Mouse (Mus musculus): Measurements from ENCODE around the gene Gpr83. TPM values are rescaled to one million over a fixed set of nuclear protein-coding genes. Genes with fewer than 3 reads are reported as not detected.

The Gpr83 gene
- polyA plus RNA-seq, 1 experiment from 2014 or later = 0.35 TPM

GRCm38 (mm10) chr9:14848267-14848935 is 11.6 kb upstream of the Gpr83 start:
- Histone ChIP-seq H3K27me3 (replicated peaks; ENCODE audit: control insufficient read depth, insufficient read depth, low read length) (no peaks in the 10 kb centered on the region), H3K4me2 (replicated peaks; ENCODE audit: low read depth) (no peak overlapping the region), H3K4me3 (ENCODE audit: low read depth, low read length) (no peak overlapping the region), H3K4me1 (replicated peaks; ENCODE audit: control insufficient read depth, insufficient read depth, low read length) (no peaks in the 10 kb centered on the region), H3K9me3 (ENCODE audit: control insufficient read depth) (0 out of 2 replicates have a peak, but pooled peaks cover 3% of the 10 kb centered on the region), H3K9ac (ENCODE audit: low read depth, low read length) (no peak overlapping the region), H3K27ac (ENCODE audit: low read depth, low read length) (no peak overlapping the region), H3K36me3 (ENCODE audit: control insufficient read depth, insufficient read depth) (no peaks in the 10 kb centered on the region)
- no peak for TF ChIP-seq CTCF (IDR thresholded peaks at IDR 0.05; ENCODE audit: low read depth)
- 67% methylated on average over 1 of the region's 1 CpGs for WGBS
- no peak for ATAC-seq

DNA sequence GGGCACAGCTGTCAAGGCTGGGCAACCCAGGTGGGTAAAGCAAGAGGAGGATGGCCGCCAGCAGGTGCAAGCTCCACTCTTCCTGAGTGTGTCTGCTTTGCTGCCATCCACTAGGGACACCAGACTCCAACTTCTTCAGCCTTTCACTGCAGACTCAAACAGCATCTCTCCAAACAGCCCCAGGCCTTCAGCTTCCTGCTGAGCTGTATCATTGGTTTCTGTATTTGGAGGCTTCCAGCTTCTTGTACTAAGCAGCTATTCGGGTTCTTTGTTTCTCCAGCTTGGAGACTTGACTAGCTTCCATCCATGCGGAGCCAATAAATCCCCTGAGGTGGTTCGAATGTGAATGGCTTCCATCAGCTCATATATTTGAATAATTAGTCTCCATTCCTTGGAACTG is 5.4 kb upstream of the Gpr83 start:
- TF ChIP-seq CTCF (IDR thresholded peaks at IDR 0.05; ENCODE audit: low read depth) = no peak
- Histone ChIP-seq H3K4me1 (replicated peaks; ENCODE audit: control insufficient read depth, insufficient read depth, low read length) (no peaks in the 10 kb centered on the region; the same call in 1 of the 2 replicates), H3K4me3 (ENCODE audit: low read depth, low read length) (no peak overlapping the region), H3K36me3 (ENCODE audit: control insufficient read depth, insufficient read depth) (no peaks in the 10 kb centered on the region), H3K4me2 (replicated peaks; ENCODE audit: low read depth) (no peak overlapping the region), H3K27me3 (replicated peaks; ENCODE audit: control insufficient read depth, insufficient read depth, low read length) (peaks cover 13% of the 10 kb centered on the region), H3K9me3 (ENCODE audit: control insufficient read depth) (no peaks in the 10 kb centered on the region), H3K27ac (ENCODE audit: low read depth, low read length) (no peak overlapping the region), H3K9ac (ENCODE audit: low read depth, low read length) (no peak overlapping the region)
- no peak for ATAC-seq
- WGBS = 77% methylated on average over 4 of the region's 4 CpGs

- no peaks in the 10 kb centered on the region for H3K9me3 ChIP-seq (ENCODE audit: control insufficient read depth)
- no peak for TF ChIP-seq CTCF (IDR thresholded peaks at IDR 0.05; ENCODE audit: low read depth)
- H3K9ac ChIP-seq (ENCODE audit: low read depth, low read length) = no peak overlapping the region
- no peaks in the 10 kb centered on the region; the same call in none of the 2 replicates for H3K4me1 ChIP-seq (replicated peaks; ENCODE audit: control insufficient read depth, insufficient read depth, low read length)
- H3K4me3 ChIP-seq (ENCODE audit: low read depth, low read length) = no peak overlapping the region
- WGBS = 48% methylated on average over 4 of the region's 4 CpGs
- H3K27ac ChIP-seq (ENCODE audit: low read depth, low read length) = no peak overlapping the region
- peaks cover 29% of the 10 kb centered on the region for H3K27me3 ChIP-seq (replicated peaks; ENCODE audit: control insufficient read depth, insufficient read depth, low read length)
- H3K36me3 ChIP-seq (ENCODE audit: control insufficient read depth, insufficient read depth) = no peaks in the 10 kb centered on the region
- H3K4me2 ChIP-seq (replicated peaks; ENCODE audit: low read depth) = no peak overlapping the region
- ATAC-seq = no peak
Measured at GRCm38 (mm10) chr9:14856922-14857654, 2.9 kb upstream of the Gpr83 start.

DNA sequence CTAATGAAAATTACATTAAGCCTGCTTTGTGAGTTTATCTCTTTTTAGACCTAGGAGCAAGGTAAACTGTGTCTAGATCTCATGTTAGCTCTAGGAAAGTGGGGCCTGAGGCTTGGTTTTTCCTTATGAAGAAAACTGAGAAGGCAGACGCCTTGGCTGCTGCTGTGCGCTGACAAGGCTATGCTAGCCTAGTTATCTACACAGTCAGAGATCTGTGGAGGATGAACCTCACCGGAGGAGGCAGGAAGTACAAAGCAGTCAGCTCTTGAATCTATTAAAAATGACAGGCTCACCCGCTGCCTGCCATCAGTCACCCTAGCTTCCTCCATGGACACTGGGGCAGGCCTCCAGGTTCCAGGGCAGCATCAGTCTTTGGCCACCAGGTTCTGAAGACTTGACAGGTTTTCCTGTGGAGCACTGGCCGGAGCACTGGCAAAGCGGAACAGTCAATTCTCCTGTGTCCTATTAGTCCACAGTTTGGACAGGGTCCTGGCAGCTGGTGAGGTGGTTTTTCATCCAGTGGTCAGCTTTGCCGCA is 1.8 kb upstream of the Gpr83 start:
- Histone ChIP-seq H3K4me2 (replicated peaks; ENCODE audit: low read depth) (no peak overlapping the region), H3K36me3 (ENCODE audit: control insufficient read depth, insufficient read depth) (no peaks in the 10 kb centered on the region), H3K4me1 (replicated peaks; ENCODE audit: control insufficient read depth, insufficient read depth, low read length) (no peaks in the 10 kb centered on the region; the same call in none of the 2 replicates), H3K9ac (ENCODE audit: low read depth, low read length) (no peak overlapping the region), H3K9me3 (ENCODE audit: control insufficient read depth) (no peaks in the 10 kb centered on the region), H3K4me3 (ENCODE audit: low read depth, low read length) (no peak overlapping the region), H3K27ac (ENCODE audit: low read depth, low read length) (no peak overlapping the region), H3K27me3 (replicated peaks; ENCODE audit: control insufficient read depth, insufficient read depth, low read length) (peaks cover 34% of the 10 kb centered on the region)
- TF ChIP-seq CTCF (IDR thresholded peaks at IDR 0.05; ENCODE audit: low read depth) = no peak
- no peak for ATAC-seq
- WGBS = 67% methylated on average over 7 of the region's 7 CpGs

GRCm38 (mm10) chr9:14858782-14859181 is 1.2 kb upstream of the Gpr83 start:
- ATAC-seq = peak; percentile 56; the same call in 1 of the 2 replicates
- Histone ChIP-seq H3K9ac (ENCODE audit: low read depth, low read length) (no peak overlapping the region), H3K27ac (ENCODE audit: low read depth, low read length) (no peak overlapping the region), H3K36me3 (ENCODE audit: control insufficient read depth, insufficient read depth) (no peaks in the 10 kb centered on the region), H3K9me3 (ENCODE audit: control insufficient read depth) (no peaks in the 10 kb centered on the region), H3K27me3 (replicated peaks; ENCODE audit: control insufficient read depth, insufficient read depth, low read length) (peaks cover 34% of the 10 kb centered on the region), H3K4me2 (replicated peaks; ENCODE audit: low read depth) (no peak overlapping the region), H3K4me1 (replicated peaks; ENCODE audit: control insufficient read depth, insufficient read depth, low read length) (no peaks in the 10 kb centered on the region; the same call in none of the 2 replicates), H3K4me3 (ENCODE audit: low read depth, low read length) (no peak overlapping the region)
- WGBS = 50% methylated on average over 3 of the region's 3 CpGs
- TF ChIP-seq CTCF (IDR thresholded peaks at IDR 0.05; ENCODE audit: low read depth) = no peak

DNA sequence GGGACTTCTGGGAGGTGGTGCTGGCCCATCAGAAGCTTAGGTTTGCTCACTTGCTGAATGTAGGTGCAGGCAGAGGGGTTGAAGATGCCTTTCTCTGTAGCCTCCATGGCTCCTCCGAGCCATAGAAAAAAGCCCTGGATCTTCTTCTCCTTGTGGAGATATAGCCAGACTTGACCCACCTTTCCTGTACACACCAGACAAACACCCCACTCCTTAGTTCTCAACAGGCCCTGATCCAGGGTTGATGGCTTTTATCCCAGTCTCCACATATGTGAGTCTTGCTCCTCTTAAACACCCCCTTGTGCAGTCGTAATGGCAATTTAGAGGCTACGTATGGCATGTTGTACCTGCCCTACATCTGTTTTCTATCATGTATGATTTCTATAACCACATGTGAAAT is 3.1 kb downstream of the Gpr83 start:
- WGBS = 85% methylated on average over 3 of the region's 3 CpGs
- H3K27ac ChIP-seq (ENCODE audit: low read depth, low read length) = no peak overlapping the region
- H3K4me2 ChIP-seq (replicated peaks; ENCODE audit: low read depth) = no peak overlapping the region
- no peaks in the 10 kb centered on the region; the same call in none of the 2 replicates for H3K4me1 ChIP-seq (replicated peaks; ENCODE audit: control insufficient read depth, insufficient read depth, low read length)
- H3K9ac ChIP-seq (ENCODE audit: low read depth, low read length) = no peak overlapping the region
- no peaks in the 10 kb centered on the region for H3K36me3 ChIP-seq (ENCODE audit: control insufficient read depth, insufficient read depth)
- no peak for TF ChIP-seq CTCF (IDR thresholded peaks at IDR 0.05; ENCODE audit: low read depth)
- H3K27me3 ChIP-seq (replicated peaks; ENCODE audit: control insufficient read depth, insufficient read depth, low read length) = peaks cover 34% of the 10 kb centered on the region
- H3K9me3 ChIP-seq (ENCODE audit: control insufficient read depth) = no peaks in the 10 kb centered on the region
- no peak overlapping the region for H3K4me3 ChIP-seq (ENCODE audit: low read depth, low read length)
- no peak for ATAC-seq

Measured in intestine, postnatal 0 days (tissue).